Mouse (Mus musculus) adrenal gland, adult (tissue): Measurements from ENCODE around the gene Slc7a10.

Source experiments
- DNase-seq, 2 experiments: peaks; one replicate each; pipeline ENCODE4 v3.0.0; 2022 to 2023; ENCODE audit warnings: low spot score in 1 of 2; ENCODE audit not compliant: inconsistent age in 2 of 2

The Slc7a10 gene

DNA sequence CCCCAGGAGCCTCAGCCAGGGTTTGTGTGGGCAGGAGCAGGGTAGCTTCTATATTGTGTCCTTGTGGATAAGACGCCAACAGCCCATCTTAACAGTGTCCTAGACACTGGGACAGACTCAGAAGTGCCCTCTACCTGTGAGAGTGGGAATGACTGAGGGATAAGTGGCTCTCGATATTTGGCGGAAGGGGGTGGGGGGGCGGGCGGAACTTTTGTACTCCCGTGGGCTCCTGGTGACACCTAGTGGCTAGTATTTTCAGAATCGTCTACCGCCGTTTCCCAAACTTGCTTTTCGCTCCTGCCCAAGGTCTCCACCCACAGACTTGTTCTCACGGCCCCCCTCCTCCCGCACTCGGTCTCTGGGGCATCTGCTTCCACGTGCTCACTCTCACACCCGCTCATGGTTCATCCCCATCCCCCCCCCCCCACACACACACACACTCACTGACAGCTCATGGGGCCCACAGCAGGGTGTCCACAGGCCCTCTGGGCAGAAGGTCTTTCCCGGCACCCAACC lies 14.3 kb upstream of the Slc7a10 start:
- DNase-seq: peak; percentile 67 to 92

GRCm38 (mm10) chr7:35172519-35172918 lies 13.7 kb upstream of the Slc7a10 start:
- DNase-seq: peak in 1 of 2 experiments; percentile 68

GRCm38 (mm10) chr7:35175533-35175932 lies 10.7 kb upstream of the Slc7a10 start:
- no peak for DNase-seq

DNA sequence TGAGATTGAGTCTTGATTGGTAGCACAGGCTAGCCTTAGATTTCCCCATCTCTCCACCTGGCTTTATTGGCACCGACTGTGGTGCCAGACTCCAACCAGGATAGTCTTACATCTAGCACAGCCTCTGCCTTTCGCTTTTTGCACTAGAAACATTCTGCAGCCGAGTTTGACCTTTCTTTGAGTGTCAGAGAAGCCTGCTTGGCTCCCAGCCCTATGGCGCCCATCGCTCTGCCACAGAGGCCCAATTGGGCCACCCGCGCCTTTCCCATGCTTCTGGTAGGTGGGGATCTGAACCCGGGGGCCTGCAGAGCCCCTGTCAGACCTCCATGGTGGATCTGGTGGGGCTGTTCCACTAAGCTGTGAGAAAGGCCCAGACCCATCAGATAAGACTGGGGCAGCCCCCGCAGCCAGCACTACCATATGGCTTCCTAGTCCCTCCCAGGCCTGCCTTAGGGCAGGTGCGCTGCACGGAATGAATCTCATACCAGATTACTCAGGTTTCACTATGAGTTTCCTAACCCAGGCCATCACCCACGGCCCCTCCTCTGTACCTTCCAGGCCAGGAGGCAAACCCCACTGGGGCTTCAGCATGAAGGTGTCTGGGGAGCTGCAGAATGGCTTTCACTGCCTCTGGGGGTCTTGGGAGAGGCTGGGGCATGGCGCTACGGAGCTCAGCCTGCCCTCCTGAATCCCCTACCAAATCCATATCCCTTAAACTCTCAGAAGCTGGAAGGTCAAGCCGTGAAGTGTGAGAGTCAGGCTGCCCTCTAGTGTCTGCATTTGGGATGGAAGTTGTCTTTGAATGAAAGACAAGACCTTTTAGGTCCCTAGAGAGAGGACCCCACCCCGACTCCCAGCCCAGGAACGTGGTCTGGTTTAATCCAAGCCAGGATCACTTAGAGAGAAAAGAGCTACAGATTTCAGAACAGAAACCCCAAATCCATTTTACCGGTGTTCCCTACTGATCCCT lies 9.5 kb upstream of the Slc7a10 start:
- peak; percentile 30 to 79 for DNase-seq

DNA sequence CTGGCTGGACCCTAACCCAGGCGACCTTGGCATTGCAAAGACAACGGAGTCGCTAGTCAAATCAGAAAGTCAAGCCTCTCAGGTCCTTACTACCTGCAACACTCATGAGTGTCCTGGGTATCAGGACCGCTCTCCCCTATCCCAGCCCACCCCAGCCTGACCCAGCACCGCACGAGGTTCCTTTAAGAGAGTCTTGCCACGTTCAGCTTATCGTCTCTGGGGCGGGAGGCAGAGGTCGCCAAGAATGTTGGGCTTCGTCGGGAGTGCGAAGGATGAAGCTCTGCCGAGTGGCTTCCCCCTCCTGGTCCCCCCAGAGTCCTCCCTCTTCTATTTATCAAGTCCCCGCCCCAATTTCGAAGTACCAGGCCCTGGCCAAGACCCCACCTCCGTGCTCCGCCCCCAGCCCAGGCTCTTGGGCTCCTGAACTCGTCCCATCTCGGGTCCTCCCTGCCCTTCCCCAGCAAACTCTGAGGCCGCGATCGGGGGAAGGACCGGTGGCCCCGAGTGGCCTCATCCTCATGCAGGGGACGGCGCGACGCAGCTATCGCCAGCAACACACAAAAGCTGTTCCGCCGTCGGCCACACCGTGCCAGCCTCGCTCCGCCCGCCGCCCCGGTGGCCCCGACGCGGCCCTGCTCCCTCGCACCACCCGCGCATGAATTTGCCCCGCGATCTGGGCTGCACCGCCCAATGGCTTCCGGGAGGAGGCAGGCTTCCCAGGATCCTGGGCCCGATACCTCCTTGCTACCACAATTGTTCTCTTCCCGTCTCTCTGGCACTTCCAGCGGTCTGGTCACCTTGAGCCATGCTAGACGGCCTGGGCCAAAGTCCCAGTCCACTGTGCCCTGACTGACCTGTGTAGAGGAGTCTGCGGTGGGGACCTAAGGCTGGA lies 1.1 kb upstream of the Slc7a10 start:
- peak; percentile 43 to 79 for DNase-seq

GRCm38 (mm10) chr7:35189699-35190098 lies 3.5 kb downstream of the Slc7a10 start:
- DNase-seq: no peak

GRCm38 (mm10) chr7:35191276-35191675 lies 5.1 kb downstream of the Slc7a10 start:
- DNase-seq: no peak

DNA sequence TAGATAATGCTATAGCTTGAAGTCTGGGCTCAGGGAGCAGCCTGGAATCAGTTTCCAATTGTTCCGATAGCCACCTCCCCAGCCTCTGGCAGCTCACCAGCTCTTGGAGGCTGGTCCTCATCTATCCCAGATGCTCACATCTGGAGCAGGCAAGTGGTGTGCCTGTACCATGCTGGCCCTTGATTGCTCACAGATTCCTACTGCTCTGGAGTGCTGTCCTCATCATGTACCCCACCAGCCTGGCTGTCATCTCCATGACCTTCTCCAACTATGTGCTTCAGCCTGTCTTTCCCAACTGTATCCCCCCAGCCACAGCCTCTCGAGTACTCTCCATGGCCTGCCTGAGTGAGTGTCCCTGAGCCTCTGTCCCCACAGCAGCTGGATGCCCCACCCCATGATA lies 10.8 kb downstream of the Slc7a10 start:
- DNase-seq: no peak

DNA sequence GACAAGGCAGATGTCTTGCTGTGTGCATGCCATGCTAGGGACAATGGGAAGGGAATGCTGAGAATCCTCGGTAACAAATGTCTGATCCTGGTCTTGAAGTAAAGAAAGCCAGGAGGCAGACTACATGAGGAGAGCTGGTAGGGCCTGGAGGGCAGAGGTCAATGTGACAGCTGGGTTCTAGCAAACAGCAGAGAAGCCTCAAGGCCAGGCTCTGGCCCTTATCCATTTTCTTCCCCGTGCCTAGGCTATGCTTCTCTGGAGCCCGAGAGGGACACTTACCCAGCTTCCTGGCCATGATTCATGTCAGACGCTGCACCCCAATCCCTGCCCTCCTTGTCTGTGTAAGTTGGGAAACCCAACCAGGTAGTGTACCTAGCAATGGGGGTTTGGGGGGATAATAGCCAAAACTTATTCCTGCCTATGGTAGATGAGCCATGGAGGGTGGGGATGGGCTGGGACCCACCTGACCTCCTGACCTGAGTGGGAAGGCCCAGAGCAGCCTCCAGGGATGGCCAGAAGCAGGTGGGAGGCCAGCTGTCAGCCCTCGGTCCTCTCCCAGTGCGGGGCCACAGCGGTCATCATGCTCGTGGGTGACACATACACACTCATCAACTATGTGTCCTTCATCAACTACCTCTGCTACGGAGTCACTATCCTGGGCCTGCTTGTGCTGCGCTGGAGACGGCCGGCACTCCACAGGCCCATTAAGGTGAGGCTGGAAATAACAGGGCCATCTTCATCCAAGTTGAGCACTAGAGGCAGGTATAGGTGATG lies 13.0 kb downstream of the Slc7a10 start:
- peak; percentile 31 to 73 for DNase-seq

GRCm38 (mm10) chr7:35199755-35200154 lies 13.6 kb downstream of the Slc7a10 start:
- DNase-seq: no peak

DNA sequence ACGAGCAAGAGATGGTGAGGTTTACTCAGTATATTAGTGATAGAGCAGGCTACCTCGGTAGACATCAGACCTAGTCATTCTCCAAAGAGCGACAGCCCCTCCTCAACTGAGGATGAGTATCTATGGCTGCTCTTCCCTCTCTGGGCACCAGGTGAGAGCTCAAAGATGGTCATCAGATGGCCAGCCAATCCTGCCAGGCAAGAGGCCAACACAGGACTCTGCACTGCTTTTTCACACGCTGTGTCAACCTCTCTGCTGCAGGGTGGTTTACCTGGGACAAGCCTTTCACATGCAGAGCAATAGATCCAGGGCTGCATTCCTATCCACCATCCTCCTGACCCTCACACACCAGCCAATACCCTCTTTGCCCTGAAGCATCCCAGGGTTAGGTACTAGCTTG lies 25.6 kb downstream of the Slc7a10 start:
- no peak for DNase-seq

DNA sequence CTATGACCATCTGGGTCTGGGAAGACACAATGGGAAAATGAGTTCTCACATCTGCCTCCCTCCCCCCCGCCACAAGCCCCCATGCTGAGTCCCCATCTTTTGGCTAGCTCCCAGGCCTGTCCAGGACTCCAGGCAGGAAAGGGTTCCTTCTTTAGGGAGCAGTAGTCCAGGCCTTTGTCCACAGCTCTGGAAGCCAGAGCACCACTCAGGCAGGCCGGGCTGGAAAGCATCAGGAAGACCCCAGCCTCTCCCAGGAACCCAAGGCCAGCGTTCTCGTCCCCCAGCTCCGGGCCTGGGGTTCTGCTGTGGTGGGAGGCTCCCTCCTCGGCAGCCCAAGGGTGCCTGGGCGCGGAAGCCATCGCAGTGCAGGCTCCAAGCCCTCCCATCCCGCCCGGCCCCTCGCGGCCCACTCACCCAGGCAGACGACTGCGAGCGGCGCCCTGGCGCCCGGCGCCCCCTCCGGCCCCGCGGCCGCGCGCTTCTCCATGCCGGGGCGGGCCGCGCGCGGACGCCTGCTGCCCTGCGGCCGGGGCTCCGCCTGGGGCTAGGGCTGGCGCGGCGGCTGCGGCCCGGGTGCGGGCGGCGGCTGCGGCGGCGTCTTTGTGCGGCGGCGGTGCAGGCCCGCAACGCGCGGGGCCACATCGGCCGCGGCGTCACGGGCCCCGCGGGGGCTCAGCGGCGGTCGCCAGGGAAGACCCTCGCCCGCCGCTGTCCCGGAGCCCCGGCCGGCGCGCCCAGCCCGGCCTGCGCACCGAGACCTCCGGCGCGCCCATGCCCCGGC lies 28.4 kb downstream of the Slc7a10 start:
- DNase-seq: peak; percentile 38 to 65

DNA sequence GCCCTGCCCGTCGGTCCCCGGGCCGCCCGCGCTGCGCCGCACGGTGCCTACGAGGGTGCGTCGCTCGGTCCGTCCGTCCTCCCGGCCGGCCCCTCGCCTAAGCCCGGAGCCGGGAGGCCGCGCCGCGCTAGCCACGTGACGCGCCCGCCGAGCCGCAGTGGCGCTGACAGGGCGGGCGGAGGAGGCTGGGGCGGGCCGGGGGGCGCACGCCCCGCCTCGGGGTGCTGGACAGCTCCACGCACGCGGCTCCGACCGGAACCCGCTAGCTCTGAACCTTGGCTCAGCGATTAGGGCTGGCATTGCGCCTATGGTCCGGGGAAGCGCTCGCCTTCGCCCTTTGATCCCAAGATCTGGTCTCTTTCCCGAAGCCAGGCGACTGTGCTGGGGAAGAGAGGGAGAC lies 29.0 kb downstream of the Slc7a10 start, which contains the start of gene Lrp3:
Gene Lrp3 (minus strand): TSS at position 274 of the 400 bp plus-strand sequence.
- peak; percentile 89 to 94 for DNase-seq

DNA sequence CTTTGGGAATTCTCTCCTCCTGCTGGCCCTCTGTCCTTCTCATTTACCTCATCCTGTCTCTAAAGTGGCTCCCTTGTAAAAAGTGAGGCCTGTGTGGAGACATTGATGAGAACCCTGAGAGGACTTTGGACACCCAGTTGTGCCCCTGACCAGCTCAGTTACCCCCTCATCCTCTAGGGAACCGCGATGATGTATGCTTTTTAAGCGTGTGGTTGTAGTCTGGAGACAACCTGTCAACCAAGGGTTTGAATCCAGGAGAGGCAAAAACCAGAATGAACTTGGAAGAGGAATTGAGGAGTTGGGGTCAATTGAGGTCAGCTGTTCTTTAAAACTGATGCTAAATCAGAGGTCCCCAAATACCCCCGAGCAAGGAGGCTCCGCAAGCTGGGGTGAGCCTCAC lies 29.5 kb downstream of the Slc7a10 start:
- no peak for DNase-seq

DNA sequence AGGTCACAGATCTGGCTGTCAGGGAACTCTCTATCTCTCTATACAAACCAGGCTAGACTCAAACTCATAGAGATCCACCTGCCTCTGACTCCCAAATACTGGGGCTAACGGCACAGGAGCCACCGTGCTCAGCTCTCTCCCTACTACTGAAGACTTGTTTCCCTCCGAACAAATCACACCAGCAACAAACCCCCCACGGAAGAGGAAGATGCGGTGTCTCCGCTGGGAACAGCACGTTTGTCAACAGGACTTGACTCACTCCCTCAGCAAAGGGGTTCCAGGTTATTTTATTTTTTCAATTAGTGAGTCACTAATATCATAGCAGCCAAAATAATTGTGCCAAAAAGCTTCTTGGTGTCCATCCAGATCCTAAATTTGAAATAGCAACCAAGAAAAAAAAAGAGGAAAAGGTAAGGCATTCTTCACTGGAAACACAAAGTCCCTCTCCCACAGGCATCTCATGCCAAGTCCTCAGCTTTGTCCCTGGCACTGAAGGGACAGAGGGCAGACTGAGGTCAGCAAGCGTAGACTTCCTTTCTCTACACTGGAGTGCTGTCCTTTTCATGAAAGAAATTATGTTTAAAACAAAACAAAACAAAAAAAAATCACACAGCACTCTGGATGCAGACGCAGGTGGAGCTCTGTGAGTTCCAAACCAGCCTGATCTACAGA lies 34.6 kb downstream of the Slc7a10 start:
- peak in 1 of 2 experiments; percentile 48 for DNase-seq

- no peak for DNase-seq
Measured at GRCm38 (mm10) chr7:35230333-35230732, 44.1 kb downstream of the Slc7a10 start.

GRCm38 (mm10) chr7:35232796-35233455 lies 46.7 kb downstream of the Slc7a10 start:
- DNase-seq: no peak

DNA sequence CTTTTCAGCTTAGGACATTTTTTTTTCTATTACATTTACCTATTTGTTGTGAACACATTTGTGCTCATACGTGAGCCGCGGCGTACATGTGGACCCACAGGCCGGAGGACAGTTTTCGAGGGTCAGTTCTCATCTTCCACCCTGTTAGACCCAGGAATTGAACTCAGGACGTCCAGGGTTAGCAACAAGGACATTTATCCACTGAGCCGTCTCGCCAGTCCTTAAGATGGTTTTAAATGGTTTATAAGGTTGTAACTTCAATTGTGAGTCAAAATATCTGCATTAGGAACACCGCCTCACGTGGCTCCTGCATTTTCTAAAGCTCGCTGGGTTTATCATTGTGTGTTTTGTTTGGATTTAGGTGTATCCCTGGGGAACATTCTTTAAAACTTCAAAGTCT lies 47.7 kb downstream of the Slc7a10 start:
- no peak for DNase-seq
